Mouse (Mus musculus) myocyte (in vitro differentiated cells): ENCODE measurements around the gene Adamts17.

Source experiments
- E2F4 ChIP-seq: IDR thresholded peaks from one replicate; pipeline ENCODE4 v1.6.1; 2011; ENCODE audit warnings: mild to moderate bottlenecking, control low read depth, moderate library complexity; ENCODE audit not compliant: insufficient read depth
- MYOG ChIP-seq, 3 experiments: IDR thresholded peaks; one replicate each; pipeline ENCODE4 v1.6.1; 2011; ENCODE audit warnings: control low read depth in 2 of 3, low read depth in 2 of 3, mild to moderate bottlenecking in 2 of 3; ENCODE audit not compliant: insufficient read length in 2 of 3, control insufficient read depth in 1 of 3, insufficient read depth in 1 of 3
- POLR2A ChIP-seq: IDR thresholded peaks from one replicate; pipeline ENCODE4 v1.6.1; 2011; ENCODE audit warnings: low read depth, mild to moderate bottlenecking, control low read depth, moderate library complexity; ENCODE audit not compliant: insufficient read length
- POLR2AphosphoS2 ChIP-seq: IDR thresholded peaks from one replicate; pipeline ENCODE4 v1.6.1; 2011; ENCODE audit warnings: low read depth, control low read depth; ENCODE audit not compliant: insufficient read length
- TCF12 ChIP-seq: IDR thresholded peaks from one replicate; pipeline ENCODE4 v1.6.1; 2011; ENCODE audit warnings: mild to moderate bottlenecking, control low read depth; ENCODE audit not compliant: poor library complexity, insufficient read depth, severe bottlenecking
- TCF3 ChIP-seq: IDR thresholded peaks from one replicate; pipeline ENCODE4 v1.6.1; 2011; ENCODE audit warnings: low read depth, control low read depth; ENCODE audit not compliant: insufficient read length
- USF1 ChIP-seq: IDR thresholded peaks from one replicate; pipeline ENCODE4 v1.6.1; 2011; ENCODE audit warnings: low read depth, mild to moderate bottlenecking, control low read depth, moderate library complexity

- TF ChIP-seq POLR2A: no peak
- TF ChIP-seq USF1: no peak
- TF ChIP-seq POLR2AphosphoS2: no peak
- peak; percentile 27 for TF ChIP-seq TCF12
- TF ChIP-seq E2F4: no peak
- no peak for TF ChIP-seq TCF3
- peak; percentile 42 to 88 (median 76) for TF ChIP-seq MYOG (IDR thresholded peaks at IDR 0.05; ENCODE audit: control insufficient read depth in 1 of 3, insufficient read depth in 1 of 3, insufficient read length in 2 of 3, low read depth in 2 of 3)
Measured at GRCm38 (mm10) chr7:66801785-66802184, 37.8 kb upstream of the Adamts17 start.
